Mouse (Mus musculus) liver, adult 2 months (tissue): ENCODE data around the gene Foxb2.

ENCODE experiments used
- CTCF ChIP-seq: fragments of 200-500 bp; IDR thresholded peaks from 2 replicates; pipeline ENCODE4 v1.5.1; 2011; ENCODE audit warnings: low read depth, low read length, control low read depth
- POLR2A ChIP-seq: fragments of 200-500 bp; IDR thresholded peaks from 2 replicates; pipeline ENCODE4 v1.6.1; 2011; ENCODE audit warnings: low read length, control low read depth; ENCODE audit not compliant: insufficient read depth; ENCODE audit errors: extremely low read depth

GRCm38 (mm10) chr19:16876458-16876770 lies 2.8 kb upstream of the Foxb2 start:
- no peak for TF ChIP-seq POLR2A
- TF ChIP-seq CTCF = no peak
